Mouse (Mus musculus) right cerebral cortex, postnatal 10 days (tissue): ENCODE measurements around the gene Paqr5.

Source experiments
- DNase-seq, 2 experiments: peaks; one replicate each; pipeline ENCODE4 v3.0.0; 2021; ENCODE audit warnings: low spot score in 2 of 2

Paqr5 gene

DNA sequence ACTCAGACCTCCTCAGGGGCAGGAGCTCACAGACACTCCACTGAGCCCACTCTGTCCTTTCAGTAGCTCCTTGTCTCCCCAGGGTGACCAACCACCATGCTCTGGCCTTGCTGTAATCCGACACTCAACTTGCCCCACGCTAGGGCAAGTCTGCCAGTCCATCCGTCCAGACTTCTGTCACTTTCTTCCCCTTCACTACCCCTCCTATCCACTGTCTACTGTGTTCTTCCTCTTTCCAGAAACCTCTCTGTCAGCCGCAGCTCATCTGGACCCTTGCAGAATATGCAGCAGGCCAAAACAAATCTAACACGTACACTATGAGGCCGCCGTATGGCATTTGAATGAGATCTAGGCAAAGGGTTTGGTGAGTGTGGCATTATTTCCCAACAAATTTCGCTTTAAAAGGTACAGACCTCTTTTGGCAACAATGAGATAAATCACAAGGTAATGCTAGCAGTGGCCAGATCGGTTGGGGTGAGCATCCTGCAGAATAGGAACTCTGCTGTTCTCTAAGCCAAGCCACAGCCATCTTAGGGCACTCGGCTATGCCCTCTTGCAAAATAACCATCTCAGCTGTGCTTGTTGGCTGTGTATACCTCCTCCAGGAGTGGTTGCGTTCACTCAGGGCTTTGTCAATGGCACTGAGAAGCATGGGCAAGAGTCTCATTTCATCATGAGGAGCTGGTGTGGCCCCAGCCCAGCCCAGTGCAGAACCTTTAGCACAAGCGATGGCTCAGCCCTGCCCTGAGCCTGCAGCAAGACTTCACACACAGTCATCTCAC, 13.1 kb downstream of the Paqr5 start:
- no peak for DNase-seq

GRCm38 (mm10) chr9:62008360-62008759, 18.3 kb downstream of the Paqr5 start:
- DNase-seq: no peak

DNA sequence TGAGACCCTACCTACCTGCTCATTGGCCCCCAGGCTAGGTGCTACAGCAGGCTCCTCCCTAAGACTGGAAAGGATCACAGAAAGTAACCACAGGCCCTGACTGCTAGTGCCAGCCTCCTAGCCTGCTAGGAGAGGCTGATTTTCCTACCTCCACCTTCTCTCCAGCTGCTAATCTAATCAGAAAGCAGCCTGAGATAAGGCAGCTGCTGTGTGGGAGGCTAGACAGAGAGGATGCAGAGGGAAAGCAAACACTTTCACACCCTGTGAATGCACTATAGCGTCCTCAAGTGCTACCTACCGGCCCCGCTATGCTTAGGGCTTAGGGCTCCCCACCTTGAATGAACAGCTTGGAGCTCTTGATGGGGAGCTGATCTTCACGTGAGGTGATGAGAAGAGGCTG, 19.6 kb downstream of the Paqr5 start:
- DNase-seq: no peak

GRCm38 (mm10) chr9:62003611-62004010, 23.0 kb downstream of the Paqr5 start:
- peak; percentile 38 to 46 for DNase-seq

DNA sequence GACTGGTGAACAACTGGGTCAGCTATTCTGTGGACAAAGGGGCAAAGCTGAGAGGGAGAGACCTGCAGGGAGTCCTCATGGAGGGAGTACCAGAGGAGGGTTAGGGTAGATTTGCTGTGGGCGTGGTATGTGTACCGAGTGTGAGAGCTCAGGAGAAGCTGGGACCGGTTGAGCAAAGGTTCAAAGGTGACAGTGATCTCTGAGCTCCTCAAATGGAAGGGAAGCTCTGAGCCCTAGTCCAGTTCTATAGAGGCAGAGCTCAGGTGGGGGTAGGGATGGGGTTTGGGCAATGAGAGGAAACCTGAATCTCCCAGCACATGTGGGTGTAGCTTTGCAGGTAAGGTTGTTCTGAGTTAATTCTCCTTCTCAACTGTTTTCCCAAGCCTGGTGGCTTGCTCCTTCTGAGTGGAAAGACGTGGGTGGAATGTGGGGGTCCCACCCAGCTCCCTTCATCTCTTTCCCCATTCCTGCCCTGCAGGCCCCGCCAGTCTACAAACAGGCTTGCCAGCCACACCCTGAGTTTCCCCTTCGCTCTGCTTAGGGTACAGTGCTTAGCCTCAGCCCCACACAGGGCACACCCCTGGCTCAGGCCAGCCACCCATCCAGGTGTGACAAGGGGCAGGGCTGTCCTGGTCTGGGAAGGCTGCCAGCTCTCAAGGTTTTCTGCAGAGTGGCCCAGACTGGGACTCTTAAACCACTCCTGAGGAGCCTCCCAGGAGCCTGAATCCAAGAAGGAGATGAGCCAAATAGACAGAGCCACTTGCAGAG, 26.8 kb downstream of the Paqr5 start:
- no peak for DNase-seq

- peak; percentile 37 to 66 for DNase-seq
Observed at GRCm38 (mm10) chr9:61997860-61998259, 28.8 kb downstream of the Paqr5 start.

DNA sequence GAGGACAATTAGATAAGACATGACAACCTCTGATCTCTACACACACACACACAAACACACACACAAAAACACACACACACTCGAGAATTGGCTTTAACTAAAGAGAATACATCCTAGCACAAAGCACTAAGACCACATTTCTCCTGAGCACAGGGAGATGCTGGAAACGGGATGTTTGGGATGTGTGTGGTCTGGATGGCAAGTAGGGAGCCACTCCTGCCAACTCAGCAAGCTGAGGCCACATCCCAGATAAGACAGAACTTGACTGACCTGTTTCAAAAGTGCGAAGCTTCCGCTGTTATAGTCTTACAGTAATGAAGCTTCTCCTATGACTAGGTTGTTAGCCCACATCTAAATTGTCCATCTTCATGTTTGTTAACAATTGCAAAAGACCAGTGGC, 35.5 kb downstream of the Paqr5 start:
- DNase-seq: no peak

DNA sequence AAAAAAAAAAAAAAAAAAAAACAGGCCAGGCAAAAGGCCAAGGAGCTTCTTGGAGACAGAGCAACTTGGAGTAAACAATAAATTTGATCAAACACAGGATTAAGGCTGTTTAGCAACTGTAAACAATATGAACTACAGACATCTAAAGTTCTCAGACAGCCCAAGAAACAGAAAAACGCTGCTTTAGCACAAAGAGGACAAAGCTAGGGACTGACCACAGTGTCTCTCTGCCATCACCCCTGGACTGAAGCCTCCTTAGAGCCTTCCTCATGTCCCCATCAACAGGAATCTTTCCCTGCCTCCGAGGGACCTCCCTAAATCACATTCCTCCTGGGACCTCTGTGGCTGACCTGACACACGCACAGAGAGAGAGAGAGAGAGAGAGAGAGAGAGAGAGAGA, 35.9 kb downstream of the Paqr5 start:
- DNase-seq: no peak

GRCm38 (mm10) chr9:61986055-61986454, 40.6 kb downstream of the Paqr5 start:
- DNase-seq: no peak

DNA sequence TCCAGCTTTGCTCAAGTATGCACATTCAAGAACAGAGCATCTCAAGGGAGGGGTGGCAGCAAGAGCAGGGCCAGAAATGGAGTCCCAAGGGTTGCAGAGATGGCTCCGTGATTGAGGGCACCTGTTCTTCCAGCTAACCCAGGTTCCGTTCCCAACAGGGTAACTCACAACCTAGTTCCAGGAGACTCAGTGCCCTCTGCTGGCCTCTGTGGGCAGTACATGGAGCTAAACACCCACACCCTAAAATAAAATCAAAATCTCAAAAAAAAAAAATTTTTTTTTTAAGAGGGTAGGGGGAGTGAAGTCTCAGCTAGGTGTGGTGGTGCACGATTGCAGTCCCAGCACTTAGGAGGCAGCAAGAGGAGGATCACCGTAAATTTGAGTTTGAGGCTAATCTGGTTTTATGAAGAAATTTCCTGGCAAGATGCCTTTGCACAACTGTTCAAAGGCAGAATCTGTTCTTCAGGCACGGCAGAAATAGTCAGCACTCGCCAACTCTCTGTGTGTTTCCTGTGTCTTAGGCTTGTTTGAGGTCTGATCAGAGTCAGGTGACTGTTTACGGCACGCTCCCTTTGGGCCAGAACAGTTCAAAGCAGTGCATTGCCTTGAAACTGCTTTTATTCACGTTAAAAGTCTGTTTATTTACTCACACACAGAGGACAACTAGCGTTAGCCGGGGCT, 41.3 kb downstream of the Paqr5 start:
- peak; percentile 43 to 67 for DNase-seq

- DNase-seq: no peak
Observed at GRCm38 (mm10) chr9:61982940-61983620, 43.6 kb downstream of the Paqr5 start.

GRCm38 (mm10) chr9:61981876-61982275, 44.8 kb downstream of the Paqr5 start:
- DNase-seq: no peak

DNA sequence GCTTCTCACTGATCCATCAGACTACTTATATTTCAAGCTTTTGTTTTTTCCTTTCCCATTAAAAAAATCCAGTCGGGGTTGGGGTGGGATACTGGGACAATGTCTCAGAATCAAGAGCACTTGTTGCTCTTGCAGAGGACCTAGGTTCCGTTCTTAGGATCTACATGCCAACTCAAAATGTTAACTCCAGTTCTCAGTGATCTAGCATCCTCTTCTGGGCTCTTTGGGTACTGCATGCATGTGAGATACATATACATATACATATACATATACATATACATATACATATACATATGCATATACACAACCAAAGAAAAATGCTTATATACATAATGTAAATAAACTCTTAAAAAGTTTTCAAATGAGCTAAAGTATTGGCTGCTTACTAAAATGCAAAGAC, 46.7 kb downstream of the Paqr5 start:
- no peak for DNase-seq

DNA sequence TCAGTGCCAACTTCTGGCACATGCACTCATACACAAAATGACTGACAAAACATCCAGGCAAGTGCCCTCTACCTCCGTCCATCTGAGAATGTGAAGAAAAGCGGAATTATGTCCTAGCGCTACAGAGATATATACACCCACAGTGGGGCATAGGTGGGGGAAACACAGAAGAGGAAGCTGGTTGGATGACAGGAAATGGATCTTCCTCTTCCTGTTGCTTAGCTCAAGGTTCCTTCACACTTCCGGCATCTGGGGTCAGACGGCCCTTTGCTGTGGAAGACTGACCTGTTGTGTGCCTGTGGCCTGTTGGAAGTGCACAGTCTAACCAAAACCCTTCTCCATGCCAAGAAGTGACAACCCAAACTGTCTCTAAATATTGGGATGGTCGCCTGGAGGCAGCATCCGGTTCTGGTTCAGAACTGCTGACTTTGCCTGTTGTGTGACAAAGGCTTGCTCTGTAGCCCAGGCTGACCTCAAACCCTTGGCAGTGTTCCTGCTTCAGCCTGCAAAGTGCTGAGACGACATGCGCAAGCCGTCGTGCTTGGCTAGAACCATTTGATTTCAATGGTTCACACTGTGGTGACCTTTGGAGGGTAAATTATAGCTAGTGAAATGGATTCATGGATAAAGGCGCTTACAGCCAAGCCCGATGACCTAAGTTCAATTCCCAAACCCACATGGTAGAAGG, 49.3 kb downstream of the Paqr5 start:
- no peak for DNase-seq

GRCm38 (mm10) chr9:61972031-61972430, 54.6 kb downstream of the Paqr5 start:
- peak in 1 of 2 experiments; percentile 17 for DNase-seq

DNA sequence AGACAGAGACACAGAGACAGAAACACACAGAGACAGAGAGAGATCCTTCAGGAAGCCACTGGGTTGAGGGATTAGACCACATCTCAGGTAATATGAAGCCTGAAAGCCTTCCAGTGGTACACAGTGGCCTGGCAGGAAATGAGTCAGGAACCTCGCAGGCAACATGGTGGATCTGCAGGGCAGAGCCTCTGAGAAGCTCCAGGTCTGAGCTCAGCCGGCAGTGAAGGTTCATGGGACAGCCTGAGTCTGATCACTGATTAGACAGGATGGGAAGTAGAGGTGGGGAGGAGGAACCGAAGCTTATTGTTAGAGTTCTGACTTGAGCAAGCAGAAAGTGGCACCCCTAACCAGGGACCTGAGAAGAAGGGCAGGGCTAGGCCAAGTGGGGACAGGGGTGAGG, 55.6 kb downstream of the Paqr5 start:
- DNase-seq: peak in 1 of 2 experiments; percentile 17

- peak in 1 of 2 experiments; percentile 46 for DNase-seq
Observed at GRCm38 (mm10) chr9:61967357-61967756, 59.3 kb downstream of the Paqr5 start.

DNA sequence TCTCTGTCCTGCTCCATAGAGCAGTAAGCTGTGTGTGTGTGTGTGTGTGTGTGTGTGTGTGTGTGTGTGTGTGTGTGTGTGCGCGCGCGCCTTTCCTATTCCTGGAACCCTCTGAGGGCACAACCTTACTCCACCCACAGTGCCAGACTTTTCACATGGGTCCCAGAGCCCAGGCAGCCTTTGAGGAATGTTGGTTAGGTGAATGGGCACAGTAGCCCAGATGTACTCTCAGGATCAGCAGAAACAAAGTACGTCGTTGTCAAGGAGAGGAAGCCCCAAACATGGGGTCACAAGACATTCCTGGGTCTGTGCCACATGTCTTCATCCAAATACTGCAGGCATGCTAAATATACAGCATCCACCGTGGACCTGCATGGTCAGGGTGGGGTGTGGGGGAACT, 60.7 kb downstream of the Paqr5 start:
- no peak for DNase-seq

GRCm38 (mm10) chr9:61965411-61965930, 61.2 kb downstream of the Paqr5 start:
- peak; percentile 81 to 87 for DNase-seq

DNA sequence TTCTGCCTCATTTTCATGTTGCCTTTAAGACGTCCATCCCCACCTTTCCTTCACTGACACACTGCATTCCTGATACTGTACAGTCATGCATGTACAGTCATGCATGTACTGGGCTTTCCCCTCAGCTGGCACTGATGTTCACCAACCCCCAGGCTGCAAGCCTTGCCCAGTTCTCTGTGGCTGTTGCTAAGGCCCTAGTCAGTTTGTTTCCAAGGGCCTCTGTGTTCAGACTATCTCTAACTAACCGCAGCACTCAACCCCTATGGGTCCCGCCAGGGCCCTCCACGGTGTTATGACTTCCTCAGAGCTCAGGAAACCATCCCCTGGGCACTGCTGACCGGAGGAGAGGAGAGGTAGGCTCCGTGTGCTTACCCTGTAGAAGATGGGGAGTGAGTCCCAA, 63.3 kb downstream of the Paqr5 start:
- DNase-seq: no peak

DNA sequence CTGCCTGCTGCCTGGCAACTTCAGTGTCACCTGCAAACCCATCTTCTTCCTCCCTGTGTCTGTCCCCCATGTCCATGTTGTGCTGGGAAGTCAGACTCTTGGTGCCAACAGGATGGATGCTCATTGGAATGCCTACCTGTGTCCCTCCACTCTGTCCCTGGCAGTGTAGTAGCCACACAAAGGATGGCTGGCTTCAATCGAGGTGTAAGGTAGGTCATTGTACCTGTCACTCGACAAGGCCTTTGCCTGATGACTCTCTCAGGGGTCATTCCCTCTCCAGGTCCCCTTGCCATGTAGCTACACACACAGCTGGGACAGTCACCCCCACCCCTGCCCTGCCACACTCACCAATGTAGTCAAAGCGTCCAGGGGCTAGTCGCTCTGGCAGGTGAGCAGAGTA, 65.5 kb downstream of the Paqr5 start:
- no peak for DNase-seq
